Mouse (Mus musculus): Measurements from ENCODE around the gene Avp. TPM values are rescaled to one million over a fixed set of nuclear protein-coding genes. Genes with fewer than 3 reads are reported as not detected.
"Not testable (repeated sequence)": the region's sequence is repeated elsewhere in the genome, so short reads cannot be mapped to it uniquely, and the experiment has no call there.

Gene Avp
- total RNA-seq, 2 experiments from 2014 or later = 0.68 to 21.7 TPM

DNA sequence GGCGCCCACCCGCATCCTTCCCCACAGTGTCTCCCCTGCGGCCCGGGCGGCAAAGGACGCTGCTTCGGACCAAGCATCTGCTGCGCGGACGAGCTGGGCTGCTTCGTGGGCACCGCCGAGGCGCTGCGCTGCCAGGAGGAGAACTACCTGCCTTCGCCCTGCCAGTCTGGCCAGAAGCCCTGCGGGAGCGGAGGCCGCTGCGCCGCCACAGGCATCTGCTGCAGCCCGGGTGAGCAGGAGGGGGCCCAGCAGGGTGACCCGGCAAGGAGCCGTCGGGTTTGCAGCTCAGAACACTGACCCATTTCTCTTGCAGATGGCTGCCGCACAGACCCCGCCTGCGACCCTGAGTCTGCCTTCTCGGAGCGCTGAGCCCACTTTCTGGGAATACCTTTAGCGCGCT, 5.8 kb downstream of the Avp start:
- DNase-seq (ENCODE audit: low spot score in 2 of 2); intact Hi-C loops (cut with DNase I): not testable (repeated sequence)

GRCm38 (mm10) chr2:130575873-130576272, 6.5 kb downstream of the Avp start, which contains the start of gene Oxt:
Gene Oxt, plus strand, starts transcription at chr2:130576173.
- intact Hi-C loops (cut with DNase I) = no loop called here
- no peak for DNase-seq (ENCODE audit: low spot score in 2 of 2)

- DNase-seq (ENCODE audit: low spot score in 2 of 2) = no peak
- intact Hi-C loops (cut with DNase I) = no loop called here
Observed at GRCm38 (mm10) chr2:130574960-130575359, 7.4 kb downstream of the Avp start.

DNA sequence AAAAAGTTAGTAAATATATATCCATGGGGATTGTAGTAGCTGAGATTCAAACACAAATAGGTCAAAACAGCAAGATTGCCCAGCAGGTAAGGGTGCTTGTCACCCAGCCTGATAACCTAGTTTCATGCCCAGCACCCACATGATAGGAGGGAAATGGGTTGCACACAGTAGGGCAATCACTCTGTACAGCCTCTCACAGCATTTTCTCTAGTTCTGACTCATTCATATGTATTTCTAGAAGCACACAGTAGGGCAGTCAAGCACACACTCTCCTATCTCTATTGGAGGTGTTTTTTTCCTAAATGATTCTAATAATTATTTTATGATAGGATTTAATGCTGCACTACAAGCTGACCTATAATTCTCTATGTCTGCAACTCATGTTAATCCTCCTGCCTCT, 12.4 kb downstream of the Avp start:
- no peak for DNase-seq (ENCODE audit: low spot score in 2 of 2)
- intact Hi-C loops (cut with DNase I) = no loop called here

- no peak for DNase-seq (ENCODE audit: low spot score in 2 of 2)
- intact Hi-C loops (cut with DNase I) = no loop called here
Observed at GRCm38 (mm10) chr2:130568921-130569320, 13.4 kb downstream of the Avp start.

- intact Hi-C loops (cut with DNase I) = loop anchor here (5.0 kb wide), 1 partner anchor 97 kb away; the partner anchor contains the start of gene Ddrgk1
- no peak for DNase-seq (ENCODE audit: low spot score in 2 of 2)
Observed at GRCm38 (mm10) chr2:130564983-130565382, 17.4 kb downstream of the Avp start.

- DNase-seq (ENCODE audit: low spot score in 2 of 2) = no peak
- intact Hi-C loops (cut with DNase I) = loop anchor here (5.0 kb wide), 1 partner anchor 98 kb away; the partner anchor contains the start of gene Ddrgk1
Observed at GRCm38 (mm10) chr2:130564063-130564462, 18.3 kb downstream of the Avp start.

DNA sequence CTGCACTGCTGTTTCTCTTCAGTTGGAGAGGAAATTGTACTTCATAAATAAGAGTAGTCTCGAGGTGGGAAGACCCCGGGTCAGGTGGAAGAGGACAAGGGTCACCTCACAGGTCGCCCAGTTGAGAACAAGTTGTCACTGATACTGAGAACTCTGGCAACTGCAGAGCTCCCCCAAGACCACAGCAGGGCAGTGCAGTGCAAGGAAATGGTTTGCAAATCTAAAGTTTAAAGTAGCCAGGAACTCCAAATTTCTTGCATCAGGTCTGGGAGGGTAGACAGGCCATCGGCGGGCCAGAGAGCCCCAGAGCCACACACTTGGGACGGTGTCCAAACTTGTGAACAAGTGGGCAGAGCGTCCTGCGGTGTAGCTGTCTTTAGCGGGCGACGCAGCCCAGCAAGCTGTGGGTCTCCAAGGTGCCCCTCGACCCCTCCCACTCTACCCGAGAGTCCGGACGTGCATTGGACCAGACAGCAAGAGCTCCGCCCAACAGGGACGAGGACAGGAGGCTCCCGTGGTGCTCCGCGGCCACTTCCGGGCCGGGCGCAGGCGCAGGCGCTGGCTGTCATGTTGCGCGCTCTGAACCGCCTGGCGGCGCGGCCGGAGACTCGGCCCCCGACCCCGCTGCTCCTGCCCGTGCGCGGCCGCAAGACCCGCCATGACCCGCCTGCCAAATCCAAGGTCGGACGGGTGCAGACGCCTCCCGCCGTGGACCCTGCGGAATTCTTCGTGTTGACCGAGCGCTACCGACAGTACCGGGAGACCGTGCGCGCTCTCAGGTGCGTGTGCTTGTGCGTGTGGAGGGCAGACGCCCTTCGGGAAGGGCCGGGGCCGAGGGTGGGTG, 18.9 kb downstream of the Avp start, which contains the start of gene Mrps26:
Gene Mrps26, plus strand, starts transcription at position 531 of the 844 bp plus-strand sequence.
- intact Hi-C loops (cut with DNase I) = loop anchor here (5.0 kb wide), 1 partner anchor 99 kb away; the partner anchor contains the start of gene Ddrgk1
- DNase-seq (ENCODE audit: low spot score in 2 of 2) = peak; percentile 91 to 93

- intact Hi-C loops (cut with DNase I) = no loop called here
- no peak for DNase-seq (ENCODE audit: low spot score in 2 of 2)
Observed at GRCm38 (mm10) chr2:130558015-130558414, 24.3 kb downstream of the Avp start.

- intact Hi-C loops (cut with DNase I) = no loop called here
- no peak for DNase-seq (ENCODE audit: low spot score in 2 of 2)
Observed at GRCm38 (mm10) chr2:130557462-130557861, 24.9 kb downstream of the Avp start.

DNA sequence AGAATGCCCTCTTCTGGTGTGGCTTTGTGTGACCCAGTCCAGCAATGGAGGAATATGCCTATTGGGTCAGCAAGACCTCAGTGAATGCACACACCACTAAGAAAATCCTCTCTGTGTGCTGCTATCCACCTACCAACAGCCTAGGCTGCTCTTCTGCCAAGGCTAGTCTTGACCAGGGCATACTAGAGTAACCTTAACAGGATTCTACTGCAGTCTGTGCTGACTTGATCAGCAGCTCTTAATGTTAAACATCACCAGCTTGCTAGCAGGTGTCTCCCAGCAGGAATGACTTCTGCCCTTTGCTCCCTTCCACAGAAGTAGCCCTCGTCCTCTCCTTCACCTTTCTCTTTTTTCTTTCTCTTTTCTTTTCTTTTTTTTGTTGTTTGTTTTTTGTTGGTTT, 26.1 kb downstream of the Avp start:
- DNase-seq (ENCODE audit: low spot score in 2 of 2) = no peak

GRCm38 (mm10) chr2:130554841-130555240, 27.5 kb downstream of the Avp start:
- no peak for DNase-seq (ENCODE audit: low spot score in 2 of 2)
- intact Hi-C loops (cut with DNase I) = no loop called here

More for the DNA sequence above, 26.1 kb downstream of the Avp start:
- intact Hi-C loops (cut with DNase I) = no loop called here

DNA sequence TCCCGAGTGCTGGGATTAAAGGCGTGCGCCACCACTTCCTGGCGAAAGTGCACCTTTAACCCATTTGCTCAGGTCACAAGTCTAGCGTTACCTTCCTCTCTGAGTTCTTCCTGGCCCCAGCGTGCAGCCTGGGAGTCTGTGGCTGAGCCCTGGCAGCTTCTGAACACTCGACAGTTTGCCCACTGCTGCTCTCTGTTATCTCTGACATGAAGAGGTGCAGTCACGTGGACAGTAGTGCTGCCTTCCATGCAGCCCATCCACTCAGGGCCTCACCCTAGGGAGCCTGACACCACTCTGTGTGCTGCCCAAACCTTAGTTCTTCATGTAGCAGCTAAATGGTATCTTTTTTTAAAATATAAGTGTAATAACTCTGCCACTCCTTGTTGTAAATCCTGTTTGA, 35.4 kb downstream of the Avp start:
- intact Hi-C loops (cut with DNase I) = no loop called here

GRCm38 (mm10) chr2:130540266-130540665, 42.1 kb downstream of the Avp start:
- intact Hi-C loops (cut with DNase I) = no loop called here
- DNase-seq (ENCODE audit: low spot score in 2 of 2) = no peak

More for the DNA sequence above, 35.4 kb downstream of the Avp start:
- DNase-seq (ENCODE audit: low spot score in 2 of 2) = no peak

- intact Hi-C loops (cut with DNase I) = no loop called here
- DNase-seq (ENCODE audit: low spot score in 2 of 2) = no peak
Observed at GRCm38 (mm10) chr2:130538876-130539546, 43.3 kb downstream of the Avp start.

DNA sequence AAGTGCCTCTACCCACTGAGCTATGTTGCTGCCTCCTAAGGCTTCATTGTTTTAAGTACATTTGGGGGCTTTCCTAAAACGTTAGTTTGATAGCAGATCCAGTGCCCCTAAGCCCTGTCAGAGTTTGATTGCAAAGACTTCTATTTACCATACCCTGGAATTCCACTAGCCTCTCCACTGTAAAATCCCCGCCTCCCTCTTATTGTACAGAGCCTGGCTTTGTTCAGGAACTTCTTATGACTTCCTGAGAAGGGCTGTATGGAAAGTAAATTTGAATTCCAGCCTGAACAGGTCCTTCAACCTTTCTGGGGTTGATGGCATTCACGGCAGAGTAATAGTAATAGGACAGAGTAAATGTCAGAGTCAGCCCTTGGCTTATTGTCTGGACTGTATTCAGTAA, 45.5 kb downstream of the Avp start:
- intact Hi-C loops (cut with DNase I) = no loop called here

DNA sequence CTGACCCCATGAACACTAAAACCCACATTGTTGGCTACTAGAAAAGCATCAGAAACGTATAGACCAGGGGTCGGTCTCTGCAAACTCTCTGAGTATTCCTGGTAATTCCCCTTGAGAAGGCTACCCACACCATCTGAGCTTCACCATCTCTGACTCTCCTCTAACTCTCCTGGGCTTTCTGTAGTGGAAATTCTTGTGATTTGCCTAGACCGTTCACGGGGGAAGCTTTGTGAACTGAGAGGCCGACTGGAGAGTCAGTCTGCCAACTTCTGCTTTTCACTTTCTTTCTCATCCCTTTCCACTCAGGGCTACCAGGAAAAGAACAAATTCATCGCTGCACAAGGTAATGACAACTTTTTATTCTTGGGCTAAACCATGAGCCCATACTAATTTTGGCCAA, 47.3 kb downstream of the Avp start:
- no peak for DNase-seq (ENCODE audit: low spot score in 2 of 2)
- intact Hi-C loops (cut with DNase I) = no loop called here

More for the DNA sequence above, 45.5 kb downstream of the Avp start:
- DNase-seq (ENCODE audit: low spot score in 2 of 2) = no peak

- intact Hi-C loops (cut with DNase I) = loop anchor here (5.0 kb wide), 1 partner anchor 80 kb away; the partner anchor contains the start of gene Ptpra
- no peak for DNase-seq (ENCODE audit: low spot score in 2 of 2)
Observed at GRCm38 (mm10) chr2:130532201-130532600, 50.2 kb downstream of the Avp start.

Data from left cerebral cortex, postnatal 14 days (tissue).